Mouse (Mus musculus): ENCODE measurements around the gene Tdrkh. TPM values are rescaled to one million over a fixed set of nuclear protein-coding genes. Genes with fewer than 3 reads are reported as not detected.

The Tdrkh gene
- 12.0 and 18.5 TPM in 2 replicates for total RNA-seq (2014; rRNA removed)
- 39.5 and 40.3 TPM in 2 replicates for polyA plus RNA-seq (2015; fragmentation: Nextera tagmentation; extraction: Ambion mirVana)

DNA sequence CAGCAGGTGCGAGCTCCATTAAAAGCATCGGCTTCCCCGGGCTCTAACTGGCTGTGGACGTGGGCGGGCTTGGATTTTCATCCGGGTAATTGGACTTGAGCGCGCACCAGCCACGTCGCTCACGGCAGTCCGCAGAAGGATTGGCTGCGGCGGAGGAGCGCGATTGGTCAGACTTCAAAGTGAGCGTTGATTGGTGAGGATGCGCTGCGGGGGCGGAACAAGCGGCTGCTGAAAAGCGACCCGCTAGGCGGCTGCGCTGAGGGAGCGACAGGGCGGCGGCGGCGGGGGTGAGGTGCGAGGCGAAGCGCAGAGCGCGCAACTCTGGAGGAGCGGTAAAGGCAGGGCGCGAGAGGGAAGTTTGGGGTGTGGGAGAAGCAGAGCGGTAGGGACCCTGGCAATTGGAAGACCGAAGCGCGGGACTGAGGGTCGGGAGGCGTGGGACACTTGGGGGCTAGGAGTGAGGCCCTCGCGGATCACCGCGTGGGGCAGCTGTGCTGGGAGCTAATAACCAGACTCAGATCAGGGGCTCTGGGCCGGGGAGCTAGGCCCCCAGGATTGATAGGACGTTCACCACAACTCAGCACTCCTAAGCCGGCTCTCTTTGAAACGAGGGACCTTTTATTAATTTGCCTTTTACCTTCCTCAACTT, at the start of gene Tdrkh:
Gene Tdrkh (plus strand): TSS at position 243 of the 649 bp plus-strand sequence.
- H3K9ac ChIP-seq (replicated peaks; ENCODE audit: low read length, poor library complexity, severe bottlenecking) = peak within 1 kb of the TSS; percentile 66
- DNase-seq (ENCODE audit: low spot score) = peak; percentile 99
- H3K4me2 ChIP-seq (ENCODE audit: low read depth, low read length, poor library complexity, severe bottlenecking) = peak within 1 kb of the TSS; percentile 89
- ATAC-seq (ENCODE audit: low FRiP score) = peak; percentile 99
- TF ChIP-seq CTCF (IDR thresholded peaks at IDR 0.05) = peak; percentile 58
- 6% methylated on average over 52 of the region's 52 CpGs for WGBS
- peak within 1 kb of the TSS; percentile 64 for H3K27ac ChIP-seq (ENCODE audit: low read depth, low read length)
- peaks cover 5% of the 10 kb centered on the region; the same call in 1 of the 2 replicates for H3K4me1 ChIP-seq (ENCODE audit: insufficient read depth, low read length)
- peak within 1 kb of the TSS; percentile 56 for H3K4me3 ChIP-seq (ENCODE audit: low read depth, low read length)
- H3K36me3 ChIP-seq (ENCODE audit: insufficient read depth, low read length) = no peaks in the 10 kb centered on the region
- no peaks in the 10 kb centered on the region for H3K27me3 ChIP-seq (ENCODE audit: insufficient read depth, low read length)
- H3K9me3 ChIP-seq (ENCODE audit: low read length) = no peaks in the 10 kb centered on the region

DNA sequence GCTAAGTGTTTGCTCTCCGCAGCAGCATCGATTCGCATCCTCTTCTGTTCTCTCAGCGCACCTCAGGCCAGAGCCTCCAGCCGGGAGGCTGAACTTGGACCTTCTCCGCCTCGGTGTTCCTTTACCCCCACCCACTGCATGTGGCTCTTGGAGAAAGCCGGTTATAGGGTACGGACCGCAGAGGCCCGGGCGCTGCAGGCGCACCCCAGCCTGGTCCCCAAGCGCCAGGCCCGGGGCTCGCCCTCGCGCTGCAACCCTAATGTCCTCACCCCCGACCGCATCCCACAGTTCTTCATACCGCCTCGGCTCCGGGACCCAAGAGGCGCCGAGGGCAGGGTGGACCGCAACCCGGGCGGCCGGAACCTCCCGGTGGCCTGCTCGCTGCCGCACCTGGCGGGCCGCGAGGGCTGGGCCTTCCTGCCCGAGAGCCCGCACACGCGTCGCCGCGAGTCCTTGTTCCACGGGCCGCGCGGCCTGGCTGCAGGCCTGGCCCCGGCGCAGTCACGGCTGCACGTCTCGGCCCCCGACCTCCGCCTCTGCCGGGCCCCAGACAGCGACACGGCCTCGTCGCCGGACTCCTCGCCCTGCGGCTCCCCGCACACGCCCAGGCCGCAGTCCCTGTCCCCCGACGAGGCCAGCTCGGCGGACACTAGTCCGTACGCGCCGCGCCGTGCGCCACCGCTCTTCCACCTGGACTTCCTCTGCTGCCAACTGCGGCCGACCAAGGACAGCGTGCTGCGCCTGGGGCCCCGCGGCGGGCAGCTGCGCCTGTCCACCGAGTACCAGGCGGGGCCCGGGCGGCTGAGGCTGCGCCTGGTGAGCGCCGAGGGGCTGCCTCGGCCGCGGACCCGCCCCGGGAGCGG, 49.6 kb upstream of the Tdrkh start:
- no peaks in the 10 kb centered on the region for H3K9me3 ChIP-seq (ENCODE audit: low read length)
- DNase-seq (ENCODE audit: low spot score) = peak; percentile 50
- H3K36me3 ChIP-seq (ENCODE audit: insufficient read depth, low read length) = no peaks in the 10 kb centered on the region
- peak overlapping the region; percentile 45 for H3K4me3 ChIP-seq (ENCODE audit: low read depth, low read length)
- H3K4me1 ChIP-seq (ENCODE audit: insufficient read depth, low read length) = peaks cover 5% of the 10 kb centered on the region; the same call in 1 of the 2 replicates
- peak; percentile 69 for ATAC-seq (ENCODE audit: low FRiP score)
- WGBS = 8% methylated on average over 66 of the region's 97 CpGs
- H3K9ac ChIP-seq (replicated peaks; ENCODE audit: low read length, poor library complexity, severe bottlenecking) = peak overlapping the region; percentile 86
- H3K4me2 ChIP-seq (ENCODE audit: low read depth, low read length, poor library complexity, severe bottlenecking) = peak overlapping the region; percentile 71
- peak overlapping the region; percentile 40; the same call in 1 of the 2 replicates for H3K27ac ChIP-seq (ENCODE audit: low read depth, low read length)
- H3K27me3 ChIP-seq (ENCODE audit: insufficient read depth, low read length) = no peaks in the 10 kb centered on the region
- TF ChIP-seq CTCF (IDR thresholded peaks at IDR 0.05) = no peak

DNA sequence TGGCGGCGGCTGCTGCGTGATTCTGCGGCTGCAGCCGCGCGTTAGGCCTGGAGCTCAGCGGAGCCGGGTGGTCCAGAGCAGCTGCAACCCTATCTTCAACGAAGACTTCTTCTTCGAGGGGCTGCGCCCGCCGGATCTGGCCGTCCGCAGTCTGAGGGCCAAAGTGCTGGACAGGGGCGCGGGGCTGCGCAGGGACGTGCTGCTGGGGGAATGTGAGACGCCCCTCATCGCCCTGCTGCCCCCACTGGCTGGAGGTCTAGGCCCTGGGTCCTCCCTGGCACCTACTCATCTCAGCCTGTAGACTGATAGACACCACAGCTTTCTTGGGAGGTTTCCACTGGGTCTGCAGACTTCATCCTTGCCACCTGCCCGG, 48.9 kb upstream of the Tdrkh start:
- Histone ChIP-seq H3K27me3 (ENCODE audit: insufficient read depth, low read length) (no peaks in the 10 kb centered on the region), H3K4me2 (ENCODE audit: low read depth, low read length, poor library complexity, severe bottlenecking) (peak overlapping the region; percentile 71), H3K9me3 (ENCODE audit: low read length) (no peaks in the 10 kb centered on the region), H3K9ac (replicated peaks; ENCODE audit: low read length, poor library complexity, severe bottlenecking) (peak overlapping the region; percentile 86), H3K4me1 (ENCODE audit: insufficient read depth, low read length) (peaks cover 5% of the 10 kb centered on the region; the same call in 1 of the 2 replicates), H3K27ac (ENCODE audit: low read depth, low read length) (peak overlapping the region; percentile 40; the same call in 1 of the 2 replicates), H3K4me3 (ENCODE audit: low read depth, low read length) (peak overlapping the region; percentile 45), H3K36me3 (ENCODE audit: insufficient read depth, low read length) (no peaks in the 10 kb centered on the region)
- DNase-seq (ENCODE audit: low spot score) = no peak
- TF ChIP-seq CTCF (IDR thresholded peaks at IDR 0.05) = no peak
- WGBS = 4% methylated on average over 19 of the region's 23 CpGs
- ATAC-seq (ENCODE audit: low FRiP score) = peak; percentile 49

DNA sequence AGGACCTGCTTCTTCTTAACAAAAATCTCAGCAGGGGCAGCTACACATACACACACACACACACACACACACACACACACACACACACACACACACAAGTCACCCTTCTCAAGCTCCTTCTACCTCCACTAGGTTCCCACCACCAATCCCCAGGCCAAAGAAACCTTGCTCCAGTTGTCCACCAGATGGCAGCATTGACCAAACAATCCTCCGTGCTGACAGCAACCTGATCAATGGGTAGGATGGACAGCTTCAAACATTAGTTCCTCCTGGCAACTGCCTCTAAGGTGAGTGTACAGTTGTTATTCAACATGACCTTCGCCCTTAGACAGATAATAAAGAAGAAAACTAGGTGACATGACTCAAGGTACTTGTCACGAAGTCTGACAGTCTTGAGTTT, 46.3 kb upstream of the Tdrkh start:
- DNase-seq (ENCODE audit: low spot score) (peak; percentile 86), ATAC-seq (ENCODE audit: low FRiP score) (peak; percentile 39)
- Histone ChIP-seq H3K9me3 (ENCODE audit: low read length) (no peaks in the 10 kb centered on the region), H3K4me1 (ENCODE audit: insufficient read depth, low read length) (peaks cover 5% of the 10 kb centered on the region; the same call in 1 of the 2 replicates), H3K27me3 (ENCODE audit: insufficient read depth, low read length) (no peaks in the 10 kb centered on the region), H3K4me3 (ENCODE audit: low read depth, low read length) (no peak overlapping the region), H3K36me3 (ENCODE audit: insufficient read depth, low read length) (no peaks in the 10 kb centered on the region), H3K9ac (replicated peaks; ENCODE audit: low read length, poor library complexity, severe bottlenecking) (no peak overlapping the region), H3K27ac (ENCODE audit: low read depth, low read length) (no peak overlapping the region), H3K4me2 (ENCODE audit: low read depth, low read length, poor library complexity, severe bottlenecking) (no peak overlapping the region)
- TF ChIP-seq CTCF (IDR thresholded peaks at IDR 0.05) = peak; percentile 98
- 17% methylated on average over 3 of the region's 3 CpGs for WGBS

DNA sequence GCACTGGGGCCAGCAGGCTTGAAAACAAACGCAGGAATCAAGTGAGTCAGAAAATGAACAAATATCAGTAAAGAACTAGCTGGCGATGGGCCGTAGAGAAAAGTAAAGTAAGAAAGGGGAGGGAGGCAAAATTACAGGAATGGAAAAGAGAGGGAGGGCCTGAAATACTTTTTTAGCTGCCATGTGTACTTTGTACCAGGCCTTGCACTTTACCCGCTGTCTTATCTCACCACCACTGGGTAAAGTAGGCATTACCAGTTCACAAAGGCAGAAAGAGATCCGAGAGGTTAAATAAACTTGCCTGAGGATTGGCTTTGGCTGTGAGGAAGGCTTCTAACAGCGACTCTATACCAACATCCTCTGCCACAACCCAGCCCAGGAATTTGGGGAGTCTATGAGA, 45.6 kb upstream of the Tdrkh start:
- ATAC-seq (ENCODE audit: low FRiP score) = no peak
- no peak for TF ChIP-seq CTCF (IDR thresholded peaks at IDR 0.05)
- DNase-seq (ENCODE audit: low spot score) = no peak
- Histone ChIP-seq H3K27me3 (ENCODE audit: insufficient read depth, low read length) (no peaks in the 10 kb centered on the region), H3K4me2 (ENCODE audit: low read depth, low read length, poor library complexity, severe bottlenecking) (no peak overlapping the region), H3K36me3 (ENCODE audit: insufficient read depth, low read length) (no peaks in the 10 kb centered on the region), H3K27ac (ENCODE audit: low read depth, low read length) (no peak overlapping the region), H3K9me3 (ENCODE audit: low read length) (no peaks in the 10 kb centered on the region), H3K4me1 (ENCODE audit: insufficient read depth, low read length) (peaks cover 5% of the 10 kb centered on the region; the same call in 1 of the 2 replicates), H3K4me3 (ENCODE audit: low read depth, low read length) (no peak overlapping the region), H3K9ac (replicated peaks; ENCODE audit: low read length, poor library complexity, severe bottlenecking) (no peak overlapping the region)
- WGBS = 85% methylated on average over 6 of the region's 6 CpGs

Data from midbrain, postnatal 0 days (tissue).